Mouse (Mus musculus): ENCODE results near the gene Gtf3c5.

DNA sequence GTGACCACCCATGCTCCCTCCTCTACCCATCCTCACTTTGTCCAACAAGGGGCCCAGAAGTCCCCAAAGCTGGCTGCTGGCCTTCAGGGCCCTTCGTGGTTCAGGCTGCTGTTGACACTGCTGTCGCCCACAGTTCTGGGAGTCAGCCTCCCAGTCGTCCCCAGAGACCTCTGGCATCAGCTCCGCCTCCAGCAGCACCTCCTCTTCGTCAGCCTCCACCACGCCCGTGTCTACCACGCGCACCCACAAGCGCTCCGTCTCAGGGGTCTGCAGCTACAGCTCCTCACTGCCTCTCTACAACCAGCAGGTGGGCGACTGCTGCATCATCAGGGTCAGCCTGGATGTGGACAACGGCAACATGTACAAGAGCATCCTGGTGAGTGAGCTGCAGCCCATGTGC, 34.4 kb downstream of the Gtf3c5 start:
- TF ChIP-seq POLR2A (IDR thresholded peaks at IDR 0.05; ENCODE audit: insufficient read depth, low read length) (no peak), CTCF (IDR thresholded peaks at IDR 0.05; ENCODE audit: low read depth, low read length) (no peak)

All from ES-Bruce4 (cell line).